Mouse (Mus musculus): ENCODE measurements at regions not wholly inside any gene's neighbourhood (a gene's known extent, or its start where the extent isn't known, plus 50 kb on each side); places are given as distances from the start of the nearest gene placed in this dataset.
"Not testable (repeated sequence)": the region's sequence is repeated elsewhere in the genome, so short reads cannot be mapped to it uniquely, and the experiment has no call there.

GRCm38 (mm10) chr15:15082577-15083128 lies 1645.9 kb upstream of the Cdh9 start:
- no peaks in the 10 kb centered on the region for H3K36me3 ChIP-seq (replicated peaks; ENCODE audit: control insufficient read depth, insufficient read depth, low read depth, low read length)
- no peaks in the 10 kb centered on the region for H3K4me1 ChIP-seq (ENCODE audit: control insufficient read depth, insufficient read depth, low read length)
- H3K9me3 ChIP-seq (replicated peaks; ENCODE audit: control insufficient read depth, low read length), result no peaks in the 10 kb centered on the region
- H3K9ac ChIP-seq (replicated peaks; ENCODE audit: low read length), result no peak overlapping the region
- ATAC-seq (replicated peaks; ENCODE audit: insufficient number of reproducible peaks, low FRiP score, low TSS enrichment, low read depth) (no peak), DNase-seq (ENCODE audit: low spot score) (no peak)
- H3K4me2 ChIP-seq (ENCODE audit: low read depth, low read length), result no peak overlapping the region
- H3K27me3 ChIP-seq (ENCODE audit: control insufficient read depth, insufficient read depth, low read length), result no peaks in the 10 kb centered on the region
- H3K27ac ChIP-seq (replicated peaks; ENCODE audit: low read depth, low read length), result no peak overlapping the region
- 88% methylated on average over 7 of the region's 7 CpGs for WGBS
- no peak overlapping the region for H3K4me3 ChIP-seq (ENCODE audit: low read depth, low read length)

DNA sequence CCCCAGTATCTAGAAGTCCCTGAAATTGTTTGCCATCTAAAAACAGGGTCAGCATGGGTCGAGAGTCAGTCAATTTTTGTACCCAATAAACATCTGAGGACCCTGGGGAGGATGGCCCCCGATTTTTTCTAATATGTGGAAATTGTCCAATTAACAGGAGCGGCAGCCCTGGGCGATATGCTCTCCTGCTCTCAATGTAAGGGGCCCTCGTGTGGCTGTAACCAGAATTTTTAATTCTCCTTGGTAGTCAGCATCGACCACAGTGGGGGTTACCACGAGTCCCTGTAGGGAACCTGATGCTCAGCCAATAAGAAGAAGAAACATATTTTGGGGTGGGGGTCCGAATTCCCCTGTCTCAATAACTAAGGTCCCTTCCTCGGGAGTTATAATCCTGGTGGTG lies 1639.9 kb upstream of the Cdh9 start:
- not testable (repeated sequence) for H3K27ac ChIP-seq (replicated peaks; ENCODE audit: low read depth, low read length); H3K9ac ChIP-seq (replicated peaks; ENCODE audit: low read length); ATAC-seq (replicated peaks; ENCODE audit: insufficient number of reproducible peaks, low FRiP score, low TSS enrichment, low read depth); H3K4me1 ChIP-seq (ENCODE audit: control insufficient read depth, insufficient read depth, low read length); H3K9me3 ChIP-seq (replicated peaks; ENCODE audit: control insufficient read depth, low read length); H3K27me3 ChIP-seq (ENCODE audit: control insufficient read depth, insufficient read depth, low read length); H3K4me2 ChIP-seq (ENCODE audit: low read depth, low read length); H3K4me3 ChIP-seq (ENCODE audit: low read depth, low read length); H3K36me3 ChIP-seq (replicated peaks; ENCODE audit: control insufficient read depth, insufficient read depth, low read depth, low read length); DNase-seq (ENCODE audit: low spot score)
- WGBS, result 79% methylated on average over 9 of the region's 9 CpGs

DNA sequence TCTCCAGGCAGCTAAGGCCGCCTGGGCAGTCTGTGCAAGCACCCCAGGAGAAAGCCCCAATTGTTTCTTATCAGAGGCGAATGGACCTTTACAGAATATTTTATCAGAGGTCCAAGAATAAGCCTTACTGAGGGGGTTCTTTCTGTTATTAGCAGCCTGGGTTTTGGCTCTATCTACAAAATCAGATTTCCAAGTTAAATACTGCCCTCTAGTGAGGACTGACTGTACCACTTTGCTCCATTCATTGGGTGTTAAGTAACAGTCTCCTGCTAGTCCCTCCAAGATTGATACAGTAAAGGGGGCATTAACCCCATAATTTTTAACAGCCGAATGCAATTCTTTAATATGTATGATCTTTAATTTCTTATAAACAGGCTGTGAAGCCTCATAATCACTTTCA lies 1638.8 kb upstream of the Cdh9 start:
- not testable (repeated sequence) for H3K9ac ChIP-seq (replicated peaks; ENCODE audit: low read length); H3K27ac ChIP-seq (replicated peaks; ENCODE audit: low read depth, low read length); DNase-seq (ENCODE audit: low spot score); H3K27me3 ChIP-seq (ENCODE audit: control insufficient read depth, insufficient read depth, low read length); H3K4me2 ChIP-seq (ENCODE audit: low read depth, low read length); H3K4me3 ChIP-seq (ENCODE audit: low read depth, low read length); H3K4me1 ChIP-seq (ENCODE audit: control insufficient read depth, insufficient read depth, low read length); ATAC-seq (replicated peaks; ENCODE audit: insufficient number of reproducible peaks, low FRiP score, low TSS enrichment, low read depth); H3K9me3 ChIP-seq (replicated peaks; ENCODE audit: control insufficient read depth, low read length); H3K36me3 ChIP-seq (replicated peaks; ENCODE audit: control insufficient read depth, insufficient read depth, low read depth, low read length)
- WGBS, result 85% methylated on average over 3 of the region's 3 CpGs

- Histone ChIP-seq H3K4me3 (ENCODE audit: low read depth, low read length) (no peak overlapping the region), H3K27ac (replicated peaks; ENCODE audit: low read depth, low read length) (no peak overlapping the region), H3K4me2 (ENCODE audit: low read depth, low read length) (no peak overlapping the region), H3K9ac (replicated peaks; ENCODE audit: low read length) (no peak overlapping the region), H3K36me3 (replicated peaks; ENCODE audit: control insufficient read depth, insufficient read depth, low read depth, low read length) (no peaks in the 10 kb centered on the region), H3K4me1 (ENCODE audit: control insufficient read depth, insufficient read depth, low read length) (no peaks in the 10 kb centered on the region), H3K27me3 (ENCODE audit: control insufficient read depth, insufficient read depth, low read length) (no peaks in the 10 kb centered on the region), H3K9me3 (replicated peaks; ENCODE audit: control insufficient read depth, low read length) (no peaks in the 10 kb centered on the region)
- DNase-seq (ENCODE audit: low spot score) (no peak), ATAC-seq (replicated peaks; ENCODE audit: insufficient number of reproducible peaks, low FRiP score, low TSS enrichment, low read depth) (no peak)
- 74% methylated on average over 2 of the region's 2 CpGs for WGBS
Measured at GRCm38 (mm10) chr15:15091531-15092290, 1636.8 kb upstream of the Cdh9 start.

- ATAC-seq (replicated peaks; ENCODE audit: insufficient number of reproducible peaks, low FRiP score, low TSS enrichment, low read depth), result no peak
- 74% methylated on average over 1 of the region's 1 CpGs for WGBS
- no peak for DNase-seq (ENCODE audit: low spot score)
- Histone ChIP-seq H3K9me3 (replicated peaks; ENCODE audit: control insufficient read depth, low read length) (no peaks in the 10 kb centered on the region), H3K27me3 (ENCODE audit: control insufficient read depth, insufficient read depth, low read length) (no peaks in the 10 kb centered on the region), H3K36me3 (replicated peaks; ENCODE audit: control insufficient read depth, insufficient read depth, low read depth, low read length) (no peaks in the 10 kb centered on the region), H3K4me1 (ENCODE audit: control insufficient read depth, insufficient read depth, low read length) (no peaks in the 10 kb centered on the region), H3K27ac (replicated peaks; ENCODE audit: low read depth, low read length) (no peak overlapping the region), H3K4me2 (ENCODE audit: low read depth, low read length) (no peak overlapping the region), H3K9ac (replicated peaks; ENCODE audit: low read length) (no peak overlapping the region), H3K4me3 (ENCODE audit: low read depth, low read length) (no peak overlapping the region)
Measured at GRCm38 (mm10) chr15:15097391-15097790, 1631.2 kb upstream of the Cdh9 start.

DNA sequence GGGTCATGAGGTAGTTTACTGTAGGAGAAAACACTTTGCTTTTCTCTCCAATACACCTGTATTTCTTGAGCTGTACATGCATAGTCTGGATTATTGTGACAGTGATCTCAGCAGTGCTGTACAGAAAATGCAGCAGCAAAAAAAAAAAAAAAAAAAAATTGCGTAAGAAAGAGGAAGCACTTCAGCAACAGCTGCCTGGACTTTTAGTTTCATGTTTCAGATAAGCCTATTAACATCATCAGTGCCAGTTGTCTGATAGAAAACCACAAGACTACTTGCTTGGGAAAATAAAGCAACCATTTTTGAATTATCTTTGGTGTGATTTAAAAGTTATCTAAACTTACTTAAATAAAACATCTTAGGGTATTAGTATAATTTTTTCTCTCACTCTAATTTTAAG lies 1626.4 kb upstream of the Cdh9 start:
- 45% methylated on average over 1 of the region's 1 CpGs for WGBS
- ATAC-seq (replicated peaks; ENCODE audit: insufficient number of reproducible peaks, low FRiP score, low TSS enrichment, low read depth), result no peak
- Histone ChIP-seq H3K4me1 (ENCODE audit: control insufficient read depth, insufficient read depth, low read length) (no peaks in the 10 kb centered on the region), H3K27me3 (ENCODE audit: control insufficient read depth, insufficient read depth, low read length) (no peaks in the 10 kb centered on the region), H3K9ac (replicated peaks; ENCODE audit: low read length) (no peak overlapping the region), H3K27ac (replicated peaks; ENCODE audit: low read depth, low read length) (no peak overlapping the region), H3K9me3 (replicated peaks; ENCODE audit: control insufficient read depth, low read length) (no peaks in the 10 kb centered on the region), H3K4me3 (ENCODE audit: low read depth, low read length) (no peak overlapping the region), H3K36me3 (replicated peaks; ENCODE audit: control insufficient read depth, insufficient read depth, low read depth, low read length) (no peaks in the 10 kb centered on the region), H3K4me2 (ENCODE audit: low read depth, low read length) (no peak overlapping the region)
- no peak for DNase-seq (ENCODE audit: low spot score)

- H3K4me2 ChIP-seq (ENCODE audit: low read depth, low read length), result no peak overlapping the region
- DNase-seq (ENCODE audit: low spot score), result no peak
- no peaks in the 10 kb centered on the region for H3K27me3 ChIP-seq (ENCODE audit: control insufficient read depth, insufficient read depth, low read length)
- WGBS, result 72% methylated on average over 1 of the region's 1 CpGs
- no peak for ATAC-seq (replicated peaks; ENCODE audit: insufficient number of reproducible peaks, low FRiP score, low TSS enrichment, low read depth)
- H3K27ac ChIP-seq (replicated peaks; ENCODE audit: low read depth, low read length), result no peak overlapping the region
- no peak overlapping the region for H3K9ac ChIP-seq (replicated peaks; ENCODE audit: low read length)
- no peak overlapping the region for H3K4me3 ChIP-seq (ENCODE audit: low read depth, low read length)
- H3K36me3 ChIP-seq (replicated peaks; ENCODE audit: control insufficient read depth, insufficient read depth, low read depth, low read length), result no peaks in the 10 kb centered on the region
- no peaks in the 10 kb centered on the region for H3K9me3 ChIP-seq (replicated peaks; ENCODE audit: control insufficient read depth, low read length)
- H3K4me1 ChIP-seq (ENCODE audit: control insufficient read depth, insufficient read depth, low read length), result no peaks in the 10 kb centered on the region
Measured at GRCm38 (mm10) chr15:15120109-15120508, 1608.4 kb upstream of the Cdh9 start.

DNA sequence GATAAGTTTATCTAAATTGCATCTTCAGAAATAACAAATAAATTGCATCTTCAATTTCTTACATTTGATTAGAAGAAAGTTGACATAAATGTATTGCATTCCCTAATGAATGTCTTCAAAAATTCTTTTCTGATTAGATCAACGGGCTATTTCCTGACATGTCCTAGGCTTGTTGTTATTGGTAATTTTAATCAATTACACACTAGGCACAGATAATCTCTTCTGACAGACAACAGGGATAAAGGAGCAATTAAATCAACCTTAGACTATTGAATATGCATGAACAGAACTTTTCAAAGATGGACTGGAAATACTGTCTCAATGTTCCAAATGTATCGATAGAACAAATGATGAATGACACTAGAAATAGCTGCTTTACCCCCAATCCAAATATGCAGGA lies 1579.8 kb upstream of the Cdh9 start:
- 69% methylated on average over 2 of the region's 2 CpGs for WGBS
- DNase-seq (ENCODE audit: low spot score), result no peak
- Histone ChIP-seq H3K4me2 (ENCODE audit: low read depth, low read length) (no peak overlapping the region), H3K27ac (replicated peaks; ENCODE audit: low read depth, low read length) (no peak overlapping the region), H3K9ac (replicated peaks; ENCODE audit: low read length) (no peak overlapping the region), H3K9me3 (replicated peaks; ENCODE audit: control insufficient read depth, low read length) (no peaks in the 10 kb centered on the region), H3K27me3 (ENCODE audit: control insufficient read depth, insufficient read depth, low read length) (no peaks in the 10 kb centered on the region), H3K4me1 (ENCODE audit: control insufficient read depth, insufficient read depth, low read length) (no peaks in the 10 kb centered on the region), H3K4me3 (ENCODE audit: low read depth, low read length) (no peak overlapping the region), H3K36me3 (replicated peaks; ENCODE audit: control insufficient read depth, insufficient read depth, low read depth, low read length) (no peaks in the 10 kb centered on the region)
- ATAC-seq (replicated peaks; ENCODE audit: insufficient number of reproducible peaks, low FRiP score, low TSS enrichment, low read depth), result no peak

Data from embryonic facial prominence, embryonic 11.5 days (tissue).